Mouse (Mus musculus) myocyte (in vitro differentiated cells): ENCODE measurements around the gene Unc93b1. TPM values are rescaled to one million over a fixed set of nuclear protein-coding genes. Genes with fewer than 3 reads are reported as not detected.

ENCODE experiments used
- H3K27me3 ChIP-seq: one replicate; pipeline ENCODE4 v1.6.1; 2011; ENCODE audit not compliant: control insufficient read depth, insufficient read depth, insufficient read length
- H3K36me3 ChIP-seq: one replicate; pipeline ENCODE4 v1.6.1; 2011; ENCODE audit not compliant: control insufficient read depth, insufficient read depth
- H3K4me2 ChIP-seq: one replicate; pipeline ENCODE4 v1.6.1; 2011; ENCODE audit warnings: low read depth, control low read depth
- H3K4me3 ChIP-seq: one replicate; pipeline ENCODE4 v1.5.1; 2011; ENCODE audit warnings: mild to moderate bottlenecking, control low read depth, moderate library complexity
- H3K79me2 ChIP-seq: one replicate; pipeline ENCODE4 v1.6.1; 2011; ENCODE audit not compliant: control insufficient read depth, insufficient read depth
- H3ac ChIP-seq: one replicate; pipeline ENCODE4 v1.6.1; 2011; ENCODE audit not compliant: control insufficient read depth, insufficient read length
- CEBPB ChIP-seq: IDR thresholded peaks from 2 replicates; pipeline ENCODE4 v1.6.1; 2011; ENCODE audit warnings: mild to moderate bottlenecking, moderate library complexity; ENCODE audit not compliant: poor library complexity, insufficient read depth, severe bottlenecking
- E2F4 ChIP-seq: IDR thresholded peaks from one replicate; pipeline ENCODE4 v1.6.1; 2011; ENCODE audit warnings: mild to moderate bottlenecking, control low read depth, moderate library complexity; ENCODE audit not compliant: insufficient read depth
- MAX ChIP-seq: IDR thresholded peaks from one replicate; pipeline ENCODE4 v1.6.1; 2011; ENCODE audit warnings: low read depth, mild to moderate bottlenecking, control low read depth
- MYOD1 ChIP-seq, 3 experiments: IDR thresholded peaks; one replicate each; pipeline ENCODE4 v1.6.1; 2011; ENCODE audit warnings: control low read depth in 2 of 3, low read depth in 2 of 3, mild to moderate bottlenecking in 2 of 3, moderate library complexity in 1 of 3; ENCODE audit not compliant: insufficient read length in 2 of 3, control insufficient read depth in 1 of 3
- MYOG ChIP-seq, 3 experiments: IDR thresholded peaks; one replicate each; pipeline ENCODE4 v1.6.1; 2011; ENCODE audit warnings: control low read depth in 2 of 3, low read depth in 2 of 3, mild to moderate bottlenecking in 2 of 3; ENCODE audit not compliant: insufficient read length in 2 of 3, control insufficient read depth in 1 of 3, insufficient read depth in 1 of 3
- POLR2A ChIP-seq: IDR thresholded peaks from one replicate; pipeline ENCODE4 v1.6.1; 2011; ENCODE audit warnings: low read depth, mild to moderate bottlenecking, control low read depth, moderate library complexity; ENCODE audit not compliant: insufficient read length
- POLR2AphosphoS2 ChIP-seq: IDR thresholded peaks from one replicate; pipeline ENCODE4 v1.6.1; 2011; ENCODE audit warnings: low read depth, control low read depth; ENCODE audit not compliant: insufficient read length
- REST ChIP-seq: IDR thresholded peaks from one replicate; pipeline ENCODE4 v1.6.1; 2011; ENCODE audit warnings: mild to moderate bottlenecking, control low read depth, moderate library complexity; ENCODE audit not compliant: insufficient read depth, insufficient read length
- SRF ChIP-seq: IDR thresholded peaks from one replicate; pipeline ENCODE4 v1.6.1; 2011; ENCODE audit warnings: low read depth; ENCODE audit not compliant: control insufficient read depth, insufficient read length
- TCF12 ChIP-seq: IDR thresholded peaks from one replicate; pipeline ENCODE4 v1.6.1; 2011; ENCODE audit warnings: mild to moderate bottlenecking, control low read depth; ENCODE audit not compliant: poor library complexity, insufficient read depth, severe bottlenecking
- TCF3 ChIP-seq: IDR thresholded peaks from one replicate; pipeline ENCODE4 v1.6.1; 2011; ENCODE audit warnings: low read depth, control low read depth; ENCODE audit not compliant: insufficient read length
- USF1 ChIP-seq: IDR thresholded peaks from one replicate; pipeline ENCODE4 v1.6.1; 2011; ENCODE audit warnings: low read depth, mild to moderate bottlenecking, control low read depth, moderate library complexity
- polyA plus RNA-seq: library from polyadenylated mRNA; unstranded; fragments of >200 nt; fragmentation: generic; extraction: Trizol; gene quantifications from one replicate; pipeline ENCODE4 v1.2.1, GENCODE M21; 2012; ENCODE audit warnings: missing spikeins

Gene Unc93b1
- polyA plus RNA-seq, 1 experiment: 4.0 TPM

DNA sequence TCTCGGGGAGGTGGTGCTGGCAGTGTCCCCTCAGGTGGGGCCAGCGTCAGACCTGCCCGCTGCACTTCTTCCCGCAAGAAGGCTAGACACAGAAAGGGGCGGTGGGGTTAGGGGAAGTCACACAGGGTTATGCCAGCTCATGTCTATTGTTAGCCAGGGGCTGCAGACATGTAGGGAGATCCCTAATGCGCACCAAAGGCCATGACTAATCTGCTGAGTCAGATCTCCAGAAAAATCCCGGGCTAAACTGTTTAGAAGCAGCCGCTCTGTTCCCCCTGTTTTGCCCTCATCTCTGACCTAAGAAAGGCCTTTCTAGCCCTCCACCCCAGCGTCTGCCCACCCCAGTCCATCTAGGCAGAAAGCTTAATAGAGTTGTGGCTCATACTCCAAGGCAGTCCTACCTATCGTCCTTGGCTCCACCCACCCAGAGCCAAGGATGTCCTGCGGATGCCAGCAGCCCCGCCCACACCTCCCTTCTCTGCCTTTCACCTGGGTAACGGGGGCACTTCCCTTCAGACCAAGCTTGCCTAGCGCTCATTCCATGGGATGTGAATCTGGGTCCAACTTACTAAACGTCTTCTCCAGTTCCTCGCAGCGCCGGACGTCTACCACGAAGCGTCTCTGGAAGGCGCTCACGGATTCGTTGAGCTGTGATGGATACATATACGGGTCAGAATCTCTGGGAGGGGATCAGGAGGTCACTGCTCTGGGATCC is 31.2 kb upstream of the Unc93b1 start:
- peak overlapping the region; percentile 84 for H3K4me3 ChIP-seq
- H3K79me2 ChIP-seq: peaks cover 31% of the 10 kb centered on the region
- H3ac ChIP-seq: peak overlapping the region; percentile 17
- H3K27me3 ChIP-seq: no peaks in the 10 kb centered on the region
- TF ChIP-seq MAX (no peak), MYOD1 (IDR thresholded peaks at IDR 0.05; ENCODE audit: control insufficient read depth in 1 of 3, insufficient read length in 2 of 3, low read depth in 2 of 3) (no peak)
- H3K36me3 ChIP-seq: peaks cover 27% of the 10 kb centered on the region
- peak overlapping the region; percentile 95 for H3K4me2 ChIP-seq

DNA sequence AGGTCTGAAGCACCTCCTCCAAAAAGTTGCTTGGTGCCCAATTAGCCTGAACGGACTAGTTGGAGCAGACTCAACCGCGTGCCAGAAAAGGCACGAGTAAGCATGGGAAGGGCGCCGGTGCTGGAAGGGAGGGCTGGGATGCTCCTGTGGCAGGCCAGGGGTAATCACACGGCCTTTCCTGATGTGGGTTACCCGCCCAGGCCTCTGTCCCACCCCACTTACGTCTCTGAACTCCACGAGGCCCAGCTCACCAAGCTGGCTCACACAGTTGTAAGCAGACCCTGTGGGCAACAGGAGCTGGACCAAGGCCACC is 30.7 kb upstream of the Unc93b1 start:
- H3K36me3 ChIP-seq: peaks cover 22% of the 10 kb centered on the region
- TF ChIP-seq USF1: no peak
- no peak for TF ChIP-seq MAX
- TF ChIP-seq SRF: no peak
- no peak for TF ChIP-seq POLR2A
- no peak for TF ChIP-seq POLR2AphosphoS2
- TF ChIP-seq TCF12: no peak
- TF ChIP-seq TCF3: no peak
- no peak for TF ChIP-seq E2F4
- TF ChIP-seq REST: no peak
- TF ChIP-seq CEBPB: no peak
- no peak for TF ChIP-seq MYOG (IDR thresholded peaks at IDR 0.05; ENCODE audit: control insufficient read depth in 1 of 3, insufficient read depth in 1 of 3, insufficient read length in 2 of 3, low read depth in 2 of 3)
- TF ChIP-seq MYOD1 (IDR thresholded peaks at IDR 0.05; ENCODE audit: control insufficient read depth in 1 of 3, insufficient read length in 2 of 3, low read depth in 2 of 3): no peak
- peak overlapping the region; percentile 84 for H3K4me3 ChIP-seq
- H3K79me2 ChIP-seq: peaks cover 31% of the 10 kb centered on the region
- no peaks in the 10 kb centered on the region for H3K27me3 ChIP-seq
- H3ac ChIP-seq: peak overlapping the region; percentile 45
- peak overlapping the region; percentile 95 for H3K4me2 ChIP-seq

DNA sequence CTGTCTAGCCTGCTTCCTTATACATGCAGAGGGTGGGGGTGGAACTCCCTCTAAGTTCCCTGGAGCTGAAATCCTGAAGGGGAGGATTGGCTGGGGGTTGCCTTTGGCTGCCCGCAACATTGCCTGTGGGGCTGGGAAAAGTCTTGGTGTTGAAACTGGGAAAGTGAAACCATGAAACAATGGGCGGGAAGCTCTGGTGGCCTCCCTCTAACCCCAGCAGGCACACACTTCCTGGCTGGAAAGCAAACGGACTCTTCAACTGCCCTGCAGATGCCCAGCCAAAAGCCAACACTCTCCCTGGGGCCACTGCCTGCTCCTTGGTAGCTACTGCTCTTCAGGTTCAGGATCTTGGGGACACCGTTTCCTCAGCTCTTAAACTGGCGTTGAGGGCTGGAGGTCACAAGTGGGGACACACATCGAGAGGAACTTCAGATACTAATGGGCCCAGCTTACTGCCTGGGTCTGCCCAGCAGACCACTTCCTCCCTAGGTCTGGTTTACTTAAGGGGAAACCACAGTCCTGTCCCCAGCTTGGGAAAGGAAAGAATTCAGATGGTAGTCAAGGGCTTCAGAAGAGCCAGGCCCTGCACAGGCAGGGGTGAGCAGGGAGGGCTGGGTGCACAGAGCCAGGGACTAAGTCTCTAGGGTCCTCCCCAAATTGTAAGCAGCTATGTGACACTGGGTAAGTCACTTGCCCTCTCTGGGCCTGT is 29.6 kb upstream of the Unc93b1 start:
- Histone ChIP-seq H3K4me2 (peak overlapping the region; percentile 95), H3K79me2 (peaks cover 31% of the 10 kb centered on the region), H3ac (peak overlapping the region; percentile 45), H3K4me3 (peak overlapping the region; percentile 84), H3K36me3 (peaks cover 13% of the 10 kb centered on the region), H3K27me3 (no peaks in the 10 kb centered on the region)
- TF ChIP-seq USF1: no peak
- TF ChIP-seq POLR2AphosphoS2: peak; percentile 32
- TF ChIP-seq SRF: no peak
- peak; percentile 30 for TF ChIP-seq POLR2A
- TF ChIP-seq CEBPB: no peak

DNA sequence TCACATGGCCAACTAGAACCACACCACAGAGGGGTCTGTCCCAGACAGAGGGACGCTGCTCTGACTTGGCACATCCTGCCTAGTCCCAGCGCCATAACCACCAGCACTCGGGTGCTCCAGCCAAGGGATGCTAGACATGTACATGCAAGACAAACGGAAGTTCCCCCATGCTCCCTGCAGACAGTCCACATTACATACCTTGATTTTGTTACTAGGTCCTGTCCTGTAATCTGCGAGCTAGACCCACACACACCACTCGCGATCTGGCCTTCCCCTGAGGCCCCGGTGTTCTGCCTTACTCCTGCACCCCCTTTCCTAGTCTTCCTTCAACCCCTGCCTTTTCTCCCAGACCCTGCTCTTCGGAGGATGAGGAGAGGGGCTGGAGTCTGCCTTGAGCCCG is 28.7 kb upstream of the Unc93b1 start:
- H3K4me2 ChIP-seq: peak overlapping the region; percentile 95
- peak overlapping the region; percentile 84 for H3K4me3 ChIP-seq
- peaks cover 9% of the 10 kb centered on the region for H3K36me3 ChIP-seq
- H3ac ChIP-seq: peak overlapping the region; percentile 45
- H3K27me3 ChIP-seq: no peaks in the 10 kb centered on the region
- peak; percentile 20 for TF ChIP-seq POLR2A
- peak; percentile 12 for TF ChIP-seq POLR2AphosphoS2
- TF ChIP-seq TCF12: no peak
- no peak for TF ChIP-seq E2F4
- no peak for TF ChIP-seq USF1
- no peak for TF ChIP-seq MAX
- no peak for TF ChIP-seq MYOG (IDR thresholded peaks at IDR 0.05; ENCODE audit: control insufficient read depth in 1 of 3, insufficient read depth in 1 of 3, insufficient read length in 2 of 3, low read depth in 2 of 3)
- TF ChIP-seq MYOD1 (IDR thresholded peaks at IDR 0.05; ENCODE audit: control insufficient read depth in 1 of 3, insufficient read length in 2 of 3, low read depth in 2 of 3): no peak
- no peak for TF ChIP-seq CEBPB
- no peak for TF ChIP-seq SRF
- no peak for TF ChIP-seq TCF3
- no peak for TF ChIP-seq REST
- peaks cover 34% of the 10 kb centered on the region for H3K79me2 ChIP-seq
